Mouse (Mus musculus) heart, embryonic 11.5 days (tissue): ENCODE results near the gene Lrmda. TPM values are rescaled to one million over a fixed set of nuclear protein-coding genes. Genes with fewer than 3 reads are reported as not detected.

ENCODE experiments used
- ATAC-seq: fragments of 200-750 bp; cut with Nextera tagmentation; replicated peaks from 2 replicates; pipeline ENCODE4 v1.8.0; 2017; ENCODE audit warnings: moderate library complexity; ENCODE audit not compliant: insufficient number of reproducible peaks, low FRiP score, low TSS enrichment
- H3K27ac ChIP-seq: fragments of 300-500 bp; sonication (generic); 2 replicates; pipeline ENCODE4 v1.5.1; 2014; ENCODE audit warnings: mild to moderate bottlenecking, low read depth, low read length
- H3K27me3 ChIP-seq: fragments of 300-500 bp; sonication (generic); 2 replicates; pipeline ENCODE4 v1.6.1; 2014; ENCODE audit warnings: mild to moderate bottlenecking, low read length, mixed read lengths; ENCODE audit not compliant: control insufficient read depth, insufficient read depth
- H3K36me3 ChIP-seq: fragments of 300-500 bp; sonication (generic); 2 replicates; pipeline ENCODE4 v1.6.1; 2014; ENCODE audit warnings: mild to moderate bottlenecking, low read length, moderate library complexity, mixed read lengths; ENCODE audit not compliant: control insufficient read depth, insufficient read depth
- H3K4me1 ChIP-seq: fragments of 300-500 bp; sonication (generic); 2 replicates; pipeline ENCODE4 v1.6.1; 2014; ENCODE audit warnings: low read length; ENCODE audit not compliant: control insufficient read depth, insufficient read depth
- H3K4me2 ChIP-seq: fragments of 300-500 bp; sonication (generic); 2 replicates; pipeline ENCODE4 v1.6.1; 2014; ENCODE audit warnings: mild to moderate bottlenecking, moderate library complexity
- H3K4me3 ChIP-seq: fragments of 300-500 bp; sonication (generic); 2 replicates; pipeline ENCODE4 v1.5.1; 2014; ENCODE audit warnings: low read depth, low read length
- H3K9ac ChIP-seq: fragments of 300-500 bp; sonication (generic); 2 replicates; pipeline ENCODE4 v1.6.1; 2014; ENCODE audit warnings: mild to moderate bottlenecking, low read depth, low read length, moderate library complexity
- H3K9me3 ChIP-seq: fragments of 300-500 bp; sonication (generic); replicated peaks from 2 replicates; pipeline ENCODE4 v1.6.1; 2016; ENCODE audit warnings: low read length; ENCODE audit not compliant: control insufficient read depth
- WGBS: fragments of 180-500 bp; shearing (Covaris S2); extraction: QIAGEN DNeasy Blood & Tissue Kit; methylation state at CpG from one replicate; pipeline ENCODE4 v1.1.7; 2014; ENCODE audit not compliant: insufficient replicate concordance; 5-methylcytosine and 5-hydroxymethylcytosine counted together
- polyA plus RNA-seq: library from polyadenylated mRNA; unstranded; fragments of >200 nt; fragmentation: Nextera tagmentation; extraction: Ambion mirVana; gene quantifications from 2 replicates; pipeline ENCODE4 v1.2.1, GENCODE M21; 2014

Lrmda gene
- polyA plus RNA-seq, 1 experiment from 2014 or later, result 0.70 TPM

DNA sequence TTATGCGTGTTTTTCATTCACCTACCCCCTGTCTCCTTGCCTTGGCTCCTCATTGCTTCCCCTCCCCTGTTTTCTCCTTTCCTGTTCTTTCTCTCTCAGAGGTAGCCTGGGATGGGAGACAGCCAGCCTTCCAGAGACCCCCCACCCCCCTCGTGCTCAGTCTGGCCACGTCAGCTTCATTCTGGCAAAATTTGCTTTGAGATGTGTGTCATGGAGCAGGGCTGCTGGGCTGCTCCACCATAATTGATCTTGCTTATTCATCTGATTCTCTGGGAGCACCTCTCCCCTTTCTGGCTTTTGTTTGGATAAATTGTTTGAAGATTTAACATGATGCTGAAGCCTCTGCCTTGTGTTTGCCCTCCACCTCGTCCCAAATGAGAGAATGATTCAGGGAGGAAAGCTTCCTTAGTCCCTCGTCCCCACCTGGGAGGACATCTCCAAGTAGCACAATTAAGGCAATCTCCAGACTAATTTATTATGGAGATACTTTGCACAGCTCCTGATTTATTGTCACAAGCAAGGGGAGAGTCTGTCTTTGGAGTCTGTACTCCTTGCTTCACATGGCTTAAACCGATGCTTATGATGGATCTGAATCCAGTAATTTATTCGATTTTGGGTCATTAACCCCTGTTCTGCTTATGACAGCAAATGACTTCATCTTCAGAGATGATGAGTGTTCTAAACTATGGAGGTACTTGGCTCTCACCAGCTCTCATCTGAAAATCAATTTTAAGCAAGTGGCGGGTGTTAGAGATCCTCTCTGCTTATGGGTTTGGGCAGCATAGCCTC is 526.6 kb downstream of the Lrmda start:
- 60% methylated on average over 8 of the region's 8 CpGs for WGBS
- no peak for ATAC-seq
- no peak overlapping the region for H3K4me2 ChIP-seq
- H3K36me3 ChIP-seq, result no peaks in the 10 kb centered on the region
- no peak overlapping the region for H3K9ac ChIP-seq
- no peak overlapping the region for H3K27ac ChIP-seq
- H3K4me1 ChIP-seq, result no peaks in the 10 kb centered on the region
- H3K9me3 ChIP-seq, result no peaks in the 10 kb centered on the region
- no peaks in the 10 kb centered on the region for H3K27me3 ChIP-seq
- H3K4me3 ChIP-seq, result no peak overlapping the region

DNA sequence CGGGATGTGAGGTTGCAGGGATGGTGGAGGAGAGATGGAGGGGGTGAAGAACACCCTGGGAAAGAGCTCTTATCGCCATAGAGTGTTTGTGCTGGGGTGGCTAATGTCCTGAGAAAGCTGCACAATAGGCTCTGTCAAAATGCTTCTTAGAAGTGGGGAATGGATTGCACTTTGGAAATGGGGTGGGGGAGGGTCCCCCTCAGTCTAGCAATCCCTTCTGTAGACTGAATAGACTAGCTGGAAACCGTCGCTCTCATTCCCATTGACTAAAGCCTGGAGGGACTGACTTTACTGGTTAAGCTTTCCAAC is 527.1 kb downstream of the Lrmda start:
- no peaks in the 10 kb centered on the region for H3K27me3 ChIP-seq
- H3K4me2 ChIP-seq, result no peak overlapping the region
- no peak overlapping the region for H3K4me3 ChIP-seq
- H3K4me1 ChIP-seq, result no peaks in the 10 kb centered on the region
- no peaks in the 10 kb centered on the region for H3K36me3 ChIP-seq
- no peaks in the 10 kb centered on the region for H3K9me3 ChIP-seq
- whole genome bisulfite sequencing, result 63% methylated on average over 4 of the region's 4 CpGs
- H3K9ac ChIP-seq, result no peak overlapping the region
- H3K27ac ChIP-seq, result no peak overlapping the region
- ATAC-seq, result no peak

DNA sequence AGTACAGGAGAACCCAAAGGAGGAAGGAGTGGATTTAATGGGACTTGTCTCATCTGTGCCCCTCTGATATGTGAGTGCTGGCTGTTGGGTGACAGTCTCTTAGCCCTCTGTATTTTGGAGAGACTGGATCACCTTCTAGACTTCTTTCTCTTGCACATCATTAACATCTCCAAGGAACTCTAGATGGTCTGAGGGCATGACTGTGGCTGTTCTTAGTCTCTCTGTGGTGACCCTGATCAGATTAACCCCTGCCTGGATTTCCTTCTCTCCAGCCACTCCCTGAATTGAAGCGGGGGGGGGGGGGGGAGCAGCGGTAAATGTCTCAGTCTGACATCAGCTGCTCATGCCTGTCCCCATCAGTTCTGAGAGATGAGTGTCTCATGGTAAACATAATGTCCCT is 528.8 kb downstream of the Lrmda start:
- Histone ChIP-seq H3K4me2 (no peak overlapping the region), H3K4me3 (no peak overlapping the region), H3K27ac (no peak overlapping the region), H3K9ac (no peak overlapping the region), H3K27me3 (no peaks in the 10 kb centered on the region), H3K9me3 (no peaks in the 10 kb centered on the region), H3K36me3 (no peaks in the 10 kb centered on the region), H3K4me1 (no peaks in the 10 kb centered on the region)
- no peak for ATAC-seq
- 47% methylated on average over 2 of the region's 2 CpGs for WGBS

DNA sequence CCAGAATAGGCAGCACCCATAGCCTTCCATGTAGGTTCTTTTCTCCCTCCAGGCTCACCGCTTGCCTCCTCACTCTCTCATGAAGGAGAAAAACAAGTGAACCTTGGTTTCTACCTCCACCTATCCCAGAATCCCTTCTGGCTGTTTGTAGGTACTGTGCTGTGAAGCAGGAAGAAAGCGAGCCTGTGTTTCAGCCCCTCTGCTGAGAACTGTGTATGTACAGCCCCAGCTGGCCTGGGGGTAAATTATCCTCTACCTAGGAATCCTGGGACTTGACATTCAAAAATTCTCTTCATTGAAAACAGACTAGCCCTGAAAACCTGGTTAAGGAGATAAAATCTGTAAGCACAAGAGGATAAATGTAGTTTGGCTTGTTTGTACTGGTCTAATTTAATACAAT is 529.7 kb downstream of the Lrmda start:
- no peaks in the 10 kb centered on the region for H3K36me3 ChIP-seq
- no peak overlapping the region for H3K4me3 ChIP-seq
- H3K4me2 ChIP-seq, result no peak overlapping the region
- H3K27me3 ChIP-seq, result no peaks in the 10 kb centered on the region
- ATAC-seq, result no peak
- H3K9ac ChIP-seq, result no peak overlapping the region
- WGBS, result 79% methylated on average over 2 of the region's 2 CpGs
- no peaks in the 10 kb centered on the region for H3K4me1 ChIP-seq
- no peak overlapping the region for H3K27ac ChIP-seq
- H3K9me3 ChIP-seq, result no peaks in the 10 kb centered on the region

DNA sequence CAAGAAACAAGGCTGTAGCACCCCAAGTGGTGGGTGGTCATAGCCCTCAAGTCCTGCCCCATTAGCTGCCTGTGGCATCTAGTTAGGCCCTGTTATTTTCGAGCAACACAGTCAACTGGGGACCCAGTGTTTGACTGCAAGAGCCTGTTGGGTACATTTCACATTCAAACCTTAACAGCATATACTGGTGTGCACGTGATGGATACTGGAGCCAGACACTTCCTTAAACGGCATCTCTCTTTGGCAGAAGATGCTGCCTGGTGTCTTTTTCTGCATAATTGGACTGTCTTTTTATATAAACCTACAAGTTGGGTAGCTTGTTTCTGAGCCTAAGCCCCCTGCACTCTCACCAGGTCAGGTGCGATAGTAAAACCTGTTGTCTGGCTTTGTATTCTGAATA is 532.8 kb downstream of the Lrmda start:
- Histone ChIP-seq H3K9me3 (no peaks in the 10 kb centered on the region), H3K4me1 (no peaks in the 10 kb centered on the region), H3K27me3 (no peaks in the 10 kb centered on the region), H3K4me2 (no peak overlapping the region), H3K36me3 (no peaks in the 10 kb centered on the region), H3K27ac (no peak overlapping the region), H3K4me3 (no peak overlapping the region), H3K9ac (no peak overlapping the region)
- WGBS, result 77% methylated on average over 4 of the region's 4 CpGs
- ATAC-seq, result no peak

DNA sequence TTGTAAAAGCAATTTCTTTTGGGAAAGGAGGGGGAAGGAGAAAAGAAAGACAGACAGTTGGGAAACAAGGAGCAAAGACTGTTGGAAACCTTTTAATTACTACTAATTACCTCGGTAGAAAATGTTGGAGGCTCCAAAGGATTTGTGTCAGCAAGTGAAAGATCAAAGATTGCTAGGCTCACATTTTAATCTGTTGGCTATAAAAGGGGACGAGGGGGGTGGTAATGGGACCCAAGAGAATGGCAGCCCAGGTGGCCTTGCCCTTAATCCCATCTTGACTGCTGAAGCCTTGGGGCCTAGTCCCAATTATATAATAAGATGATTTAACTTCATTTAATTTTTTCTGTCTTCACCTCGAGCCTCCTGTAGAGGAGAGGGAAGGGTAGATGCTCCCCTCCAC is 533.3 kb downstream of the Lrmda start:
- H3K4me3 ChIP-seq, result no peak overlapping the region
- 67% methylated on average over 3 of the region's 3 CpGs for WGBS
- no peaks in the 10 kb centered on the region for H3K4me1 ChIP-seq
- no peaks in the 10 kb centered on the region for H3K27me3 ChIP-seq
- no peak overlapping the region for H3K9ac ChIP-seq
- no peak overlapping the region for H3K4me2 ChIP-seq
- no peaks in the 10 kb centered on the region for H3K9me3 ChIP-seq
- no peak overlapping the region for H3K27ac ChIP-seq
- no peak for ATAC-seq
- H3K36me3 ChIP-seq, result no peaks in the 10 kb centered on the region

DNA sequence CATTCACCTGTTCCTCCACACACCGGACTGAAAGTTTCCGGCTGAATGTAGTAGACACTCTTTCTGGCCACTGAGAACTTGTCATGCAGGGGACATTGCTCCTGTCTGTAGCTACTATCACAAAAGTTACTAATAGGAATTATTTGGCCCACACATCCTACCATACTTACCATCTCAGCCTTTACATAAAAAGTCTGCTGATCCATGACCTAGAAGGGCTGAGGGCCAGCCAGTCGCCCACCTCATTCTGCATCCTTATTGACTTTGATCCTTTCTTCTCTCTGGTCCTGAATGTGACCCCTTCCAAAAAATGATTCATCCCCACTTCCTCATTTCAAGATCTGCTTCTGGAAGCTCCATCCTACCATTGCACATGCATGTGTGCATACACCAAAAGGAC is 534.2 kb downstream of the Lrmda start:
- H3K27ac ChIP-seq, result no peak overlapping the region
- 85% methylated on average over 3 of the region's 3 CpGs for WGBS
- H3K9ac ChIP-seq, result no peak overlapping the region
- H3K36me3 ChIP-seq, result no peaks in the 10 kb centered on the region
- no peak for ATAC-seq
- H3K4me1 ChIP-seq, result no peaks in the 10 kb centered on the region
- H3K4me3 ChIP-seq, result no peak overlapping the region
- H3K27me3 ChIP-seq, result no peaks in the 10 kb centered on the region
- H3K4me2 ChIP-seq, result no peak overlapping the region
- H3K9me3 ChIP-seq, result no peaks in the 10 kb centered on the region

DNA sequence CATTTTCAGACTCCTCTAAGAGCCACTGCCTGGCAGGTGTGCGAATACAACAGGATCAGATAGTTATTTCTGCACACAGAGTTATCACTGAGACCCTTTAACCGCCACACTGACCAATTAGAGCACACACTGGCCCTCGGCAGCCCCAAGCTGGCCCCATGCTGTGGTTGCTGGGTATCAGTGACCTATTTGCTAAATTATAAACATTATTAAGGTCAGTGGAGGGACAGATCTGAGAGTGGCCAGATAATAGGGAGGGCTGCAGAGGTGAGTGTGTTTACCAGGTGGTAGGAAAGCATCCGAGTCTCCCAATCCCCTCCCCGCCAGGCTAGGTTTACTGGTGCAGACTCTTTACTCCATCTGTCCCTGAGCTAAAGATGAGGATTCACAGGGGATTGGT is 553.0 kb downstream of the Lrmda start:
- no peak overlapping the region for H3K4me3 ChIP-seq
- H3K27me3 ChIP-seq, result no peaks in the 10 kb centered on the region
- H3K36me3 ChIP-seq, result no peaks in the 10 kb centered on the region
- no peaks in the 10 kb centered on the region for H3K9me3 ChIP-seq
- no peaks in the 10 kb centered on the region for H3K4me1 ChIP-seq
- 63% methylated on average over 5 of the region's 5 CpGs for WGBS
- no peak overlapping the region for H3K4me2 ChIP-seq
- no peak for ATAC-seq
- H3K9ac ChIP-seq, result no peak overlapping the region
- H3K27ac ChIP-seq, result no peak overlapping the region

DNA sequence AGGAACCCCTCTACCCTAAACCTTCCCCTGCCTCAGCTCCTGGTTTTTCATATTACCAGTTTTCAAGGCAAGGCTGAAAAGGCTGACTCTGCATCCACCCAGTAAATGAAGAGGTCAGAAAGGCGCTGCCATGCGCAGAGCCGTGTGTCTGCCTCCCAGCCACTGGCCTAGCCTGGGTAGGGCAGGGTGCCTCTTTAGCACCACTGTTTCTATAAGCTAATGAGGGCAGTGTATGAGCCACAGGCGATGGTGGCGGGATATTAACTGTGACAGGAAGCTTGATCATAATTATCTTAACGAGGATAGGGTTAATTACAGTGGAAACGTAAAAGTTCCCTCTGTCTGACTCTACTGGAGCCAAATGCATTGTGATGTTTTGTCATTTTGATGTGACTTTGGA is 554.1 kb downstream of the Lrmda start:
- no peaks in the 10 kb centered on the region for H3K27me3 ChIP-seq
- H3K4me2 ChIP-seq, result no peak overlapping the region
- 76% methylated on average over 7 of the region's 7 CpGs for WGBS
- ATAC-seq, result no peak
- no peak overlapping the region for H3K4me3 ChIP-seq
- H3K36me3 ChIP-seq, result no peaks in the 10 kb centered on the region
- no peak overlapping the region for H3K9ac ChIP-seq
- H3K4me1 ChIP-seq, result no peaks in the 10 kb centered on the region; the same call in 1 of the 2 replicates
- H3K27ac ChIP-seq, result no peak overlapping the region
- H3K9me3 ChIP-seq, result no peaks in the 10 kb centered on the region
